ENCODE assay signal across 11 mouse cellular contexts in the genomic region with DNA sequence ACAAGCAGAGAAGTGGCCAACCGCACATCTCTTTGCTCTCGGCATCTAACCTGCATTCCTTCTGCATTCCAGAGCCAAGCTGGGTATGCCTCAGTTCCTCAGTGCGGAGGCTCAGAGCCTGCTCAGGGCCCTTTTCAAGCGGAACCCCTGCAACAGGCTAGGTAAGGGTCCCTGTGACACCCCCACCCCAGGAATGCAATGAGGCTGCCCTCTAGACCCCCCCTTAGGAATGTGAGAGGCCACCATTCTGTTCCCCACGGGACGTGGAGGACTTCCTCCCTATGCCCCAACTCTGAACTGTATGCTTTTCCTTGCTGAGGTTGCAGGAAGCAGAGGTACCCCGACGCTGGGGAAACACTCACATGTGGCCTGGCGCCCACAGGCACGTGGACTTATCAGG.
A peak's percentile ranks its signal among the peaks of the same experiment; 100 is the strongest.
DNase-seq lines count a peak whose midpoint lies in the region; ATAC-seq lines count a peak whose summit lies in the region.
"Had no signal": no experiment of that assay in that cellular context is flagged by ENCODE, and none has a peak within 500 bp of the region (broad histone marks: within the 10 kb centered on the region; RNA-seq: fewer than 3 reads in every experiment).

No protein-coding gene starts in this region.

- H3K27me3 ChIP-seq in heart, embryonic 14.5 days (ENCODE audit: control insufficient read depth, insufficient read depth, low read length), result no peaks in the 10 kb centered on the region
- no peaks in the 10 kb centered on the region for H3K27me3 ChIP-seq in lung, embryonic 15.5 days
- no peaks in the 10 kb centered on the region for H3K27me3 ChIP-seq in hindbrain, embryonic 12.5 days
- H3K27me3 ChIP-seq: forebrain, embryonic 15.5 days had no signal

- ATAC-seq in heart, embryonic 14.5 days (ENCODE audit: insufficient number of reproducible peaks, insufficient read depth, low FRiP score, low read depth), result no peak
- peak; percentile 78; the same call in 1 of the 2 replicates for ATAC-seq in lung, embryonic 15.5 days (ENCODE audit: borderline replicate concordance, extremely low read depth, low FRiP score, low TSS enrichment)
- no peak for ATAC-seq in hindbrain, embryonic 12.5 days (ENCODE audit: low FRiP score)
- ATAC-seq: forebrain, embryonic 15.5 days had no signal

- H3K27ac ChIP-seq in heart, embryonic 14.5 days (replicated peaks in 1 of 2; ENCODE audit: control insufficient read depth in 1 of 2, insufficient read depth in 1 of 2, low read depth in 2 of 2, low read length in 2 of 2), result peak overlapping the region; percentile 9 to 37; a peak in 3 of 4 replicates
- H3K27ac ChIP-seq in lung, embryonic 15.5 days, result peak overlapping the region; percentile 42; the same call in 1 of the 2 replicates
- peak overlapping the region; percentile 48; the same call in 1 of the 2 replicates for H3K27ac ChIP-seq in hindbrain, embryonic 12.5 days
- H3K27ac ChIP-seq: forebrain, embryonic 15.5 days had no signal

- whole genome bisulfite sequencing in heart, embryonic 14.5 days, result 14% methylated on average over 10 of the region's 10 CpGs
- WGBS in lung, embryonic 15.5 days, result 20% methylated on average over 10 of the region's 10 CpGs
- 34% methylated on average over 10 of the region's 10 CpGs for WGBS in hindbrain, embryonic 12.5 days

- no peak overlapping the region for H3K4me3 ChIP-seq in heart, embryonic 14.5 days (ENCODE audit: control insufficient read depth in 1 of 2, insufficient read depth in 1 of 2, low read depth in 1 of 2, low read length in 2 of 2)
- no peak overlapping the region for H3K4me3 ChIP-seq in lung, embryonic 15.5 days
- H3K4me3 ChIP-seq in hindbrain, embryonic 12.5 days, result no peak overlapping the region
- H3K4me3 ChIP-seq: forebrain, embryonic 15.5 days had no signal

- no peak for DNase-seq in heart, adult 8-10 months (ENCODE audit: low spot score)
- DNase-seq in lung, postnatal 10 days, result no peak
- peak; percentile 50 for DNase-seq in retina, postnatal 1 day
- DNase-seq in adrenal gland, postnatal 14 days, result no peak
- no peak for DNase-seq in frontal cortex, postnatal 14 days (ENCODE audit: low spot score in 2 of 2)
- DNase-seq: cerebellum, postnatal 14 days; heart, postnatal 14 days had no signal

- H3K9ac ChIP-seq in heart, embryonic 14.5 days (ENCODE audit: low read length), result no peak overlapping the region
- no peak overlapping the region for H3K9ac ChIP-seq in lung, embryonic 15.5 days
- no peak overlapping the region for H3K9ac ChIP-seq in hindbrain, embryonic 12.5 days
- H3K9ac ChIP-seq: forebrain, embryonic 15.5 days had no signal

- H3K36me3 ChIP-seq in heart, embryonic 14.5 days (ENCODE audit: control insufficient read depth, insufficient read depth, low read length), result peaks cover 28% of the 10 kb centered on the region
- no peaks in the 10 kb centered on the region for H3K36me3 ChIP-seq in lung, embryonic 15.5 days
- 0 out of 2 replicates have a peak, but pooled peaks cover 4% of the 10 kb centered on the region for H3K36me3 ChIP-seq in hindbrain, embryonic 12.5 days
- H3K36me3 ChIP-seq: forebrain, embryonic 15.5 days had no signal

- no peaks in the 10 kb centered on the region for H3K9me3 ChIP-seq in heart, embryonic 14.5 days (ENCODE audit: control insufficient read depth, low read length)
- no peaks in the 10 kb centered on the region; the same call in 1 of the 2 replicates for H3K9me3 ChIP-seq in lung, embryonic 15.5 days
- H3K9me3 ChIP-seq in hindbrain, embryonic 12.5 days (replicated peaks), result no peaks in the 10 kb centered on the region
- H3K9me3 ChIP-seq: forebrain, embryonic 15.5 days had no signal

- no peak overlapping the region for H3K4me2 ChIP-seq in heart, embryonic 14.5 days (ENCODE audit: low read length)
- no peak overlapping the region for H3K4me2 ChIP-seq in lung, embryonic 15.5 days
- no peak overlapping the region for H3K4me2 ChIP-seq in hindbrain, embryonic 12.5 days (replicated peaks)
- H3K4me2 ChIP-seq: forebrain, embryonic 15.5 days had no signal

- peaks cover 38 to 64% of the 10 kb centered on the region in 2 experiments for H3K4me1 ChIP-seq in heart, embryonic 14.5 days (ENCODE audit: control insufficient read depth in 2 of 2, insufficient read depth in 2 of 2, low read length in 2 of 2)
- peaks cover 44% of the 10 kb centered on the region for H3K4me1 ChIP-seq in lung, embryonic 15.5 days
- H3K4me1 ChIP-seq in hindbrain, embryonic 12.5 days, result peaks cover 22% of the 10 kb centered on the region
